Mouse (Mus musculus): Measurements from ENCODE around the gene Mapk3. TPM values are rescaled to one million over a fixed set of nuclear protein-coding genes. Genes with fewer than 3 reads are reported as not detected.

The Mapk3 gene
- total and polyA plus RNA-seq, 3 experiments, result 5.2 to 45.1 TPM; not detected in 1

DNA sequence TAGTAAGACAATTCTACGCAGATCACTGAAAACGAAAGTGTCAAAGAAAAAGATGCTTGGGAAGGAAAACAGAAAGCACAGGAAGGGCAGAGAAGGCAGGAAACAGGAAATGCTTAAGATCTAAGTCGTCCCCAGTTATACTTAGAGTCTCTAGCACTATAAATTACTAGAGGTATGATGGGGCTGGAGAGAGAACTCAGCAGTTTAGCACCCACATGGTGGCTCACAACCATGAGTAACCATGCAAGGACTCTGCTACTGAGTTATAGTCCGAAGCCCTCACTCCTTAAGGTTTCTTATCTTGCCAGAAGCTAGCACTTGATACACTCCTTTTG is 34.8 kb downstream of the Mapk3 start:
- Histone ChIP-seq H3K4me3 (ENCODE audit: control insufficient read depth in 1 of 2, insufficient read depth in 1 of 2, low read depth in 2 of 2, low read length in 2 of 2) (no peak overlapping the region), H3K27ac (ENCODE audit: control insufficient read depth, low read depth, low read length) (peak overlapping the region; percentile 15; the same call in 1 of the 2 replicates), H3K9me3 (replicated peaks; ENCODE audit: insufficient read depth, low read length) (no peaks in the 10 kb centered on the region), H3K79me2 (ENCODE audit: control insufficient read depth, insufficient read depth, low read length, poor library complexity) (peaks cover 47% of the 10 kb centered on the region), H3K27me3 (ENCODE audit: control insufficient read depth in 1 of 2, insufficient read depth in 2 of 2, low read length in 2 of 2) (no peaks in the 10 kb centered on the region), H3K36me3 (ENCODE audit: control insufficient read depth in 1 of 2, insufficient read depth in 2 of 2, low read length in 2 of 2) (peaks cover 13 to 26% of the 10 kb centered on the region in 2 experiments), H3K9ac (ENCODE audit: control insufficient read depth, low read depth, low read length, poor library complexity, severe bottlenecking) (no peak overlapping the region), H3K4me1 (ENCODE audit: control insufficient read depth in 1 of 2, insufficient read depth in 2 of 2, low read length in 2 of 2) (peaks cover 0 to 19% of the 10 kb centered on the region in 2 experiments; a peak in 3 of 4 replicates)
- TF ChIP-seq ETS1 (IDR thresholded peaks at IDR 0.05; ENCODE audit: low read depth, low read length) (0 out of 2 replicates have a peak, but pooled peaks have one; percentile 10), MYC (IDR thresholded peaks at IDR 0.05; ENCODE audit: low read depth, low read length) (0 out of 2 replicates have a peak, but pooled peaks have one; percentile 34), POLR2AphosphoS5 (IDR thresholded peaks at IDR 0.05; ENCODE audit: borderline replicate concordance, low read depth, low read length) (no peak), POLR2A (IDR thresholded peaks at IDR 0.05; ENCODE audit: control insufficient read depth in 1 of 2, insufficient read depth in 1 of 2, low read depth in 1 of 2, low read length in 2 of 2, poor library complexity in 1 of 2) (peak in 1 of 2 experiments; percentile 57; a peak in 2 of 4 replicates), MAX (IDR thresholded peaks at IDR 0.05; ENCODE audit: low read length) (0 out of 2 replicates have a peak, but pooled peaks have one; percentile 14), MYB (IDR thresholded peaks at IDR 0.05; ENCODE audit: low read depth, low read length) (0 out of 2 replicates have a peak, but pooled peaks have one; percentile 31), CTCF (IDR thresholded peaks at IDR 0.05 in 2 of 3, conservative IDR thresholded peaks at IDR 0.05 in 1 of 3; ENCODE audit: control insufficient read depth in 1 of 3, insufficient read depth in 1 of 3, low read depth in 2 of 3, low read length in 3 of 3, poor library complexity in 1 of 3, severe bottlenecking in 1 of 3) (no peak), POLR2AphosphoS2 (IDR thresholded peaks at IDR 0.05; ENCODE audit: low read length) (peak; percentile 73)
- no peak for DNase-seq (ENCODE audit: low read depth, low spot score)

DNA sequence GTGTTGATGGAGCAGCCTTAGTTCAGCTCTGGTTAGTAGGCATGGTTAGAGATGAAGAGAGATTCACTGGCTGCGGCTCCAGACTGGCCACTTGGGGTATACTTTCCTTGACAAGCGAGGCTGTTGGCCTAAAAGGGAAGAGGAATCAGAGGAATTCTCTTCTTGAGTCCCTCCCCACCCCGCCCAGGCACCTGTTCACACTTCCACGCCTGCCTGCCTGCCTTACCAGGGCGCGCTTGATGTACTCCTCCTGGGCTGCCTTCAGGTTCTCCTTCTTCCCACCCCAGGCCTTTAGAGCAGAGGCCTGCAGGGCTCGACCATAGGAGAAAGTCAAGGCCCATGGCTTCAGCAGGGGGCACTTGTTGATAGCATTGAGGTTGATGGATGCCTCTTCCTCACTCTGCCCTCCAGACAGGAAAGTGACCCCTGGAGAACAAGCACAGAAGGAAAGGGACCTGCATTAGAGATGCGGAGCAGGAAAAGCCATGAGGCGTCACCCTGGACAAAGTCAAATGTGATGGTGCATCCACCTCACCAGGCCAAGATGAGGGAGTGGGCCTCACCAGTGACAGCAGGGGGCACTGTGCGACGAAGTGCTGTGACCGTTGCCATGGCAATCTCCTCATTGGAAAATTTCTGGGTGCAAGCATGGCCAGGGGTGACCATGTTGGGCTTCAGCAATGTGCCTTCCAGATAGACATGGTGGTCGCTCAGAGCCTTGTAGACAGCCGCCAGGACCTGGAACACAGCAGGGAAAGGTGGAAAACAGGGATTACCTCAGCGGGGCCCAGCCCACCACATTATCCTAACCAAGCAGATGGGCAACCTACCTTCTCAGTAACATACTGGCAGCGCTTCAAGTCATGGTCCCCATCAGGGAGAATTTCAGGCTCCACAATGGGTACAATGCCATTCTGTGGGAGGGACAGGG is 36.3 kb downstream of the Mapk3 start:
- Histone ChIP-seq H3K4me1 (ENCODE audit: control insufficient read depth in 1 of 2, insufficient read depth in 2 of 2, low read length in 2 of 2) (peaks cover 0 to 26% of the 10 kb centered on the region in 2 experiments; a peak in 3 of 4 replicates), H3K27ac (ENCODE audit: control insufficient read depth, low read depth, low read length) (no peak overlapping the region), H3K9ac (ENCODE audit: control insufficient read depth, low read depth, low read length, poor library complexity, severe bottlenecking) (no peak overlapping the region), H3K36me3 (ENCODE audit: control insufficient read depth in 1 of 2, insufficient read depth in 2 of 2, low read length in 2 of 2) (peaks cover 13 to 29% of the 10 kb centered on the region in 2 experiments), H3K4me3 (ENCODE audit: control insufficient read depth in 1 of 2, insufficient read depth in 1 of 2, low read depth in 2 of 2, low read length in 2 of 2) (no peak overlapping the region; a peak in 1 of 4 replicates), H3K9me3 (replicated peaks; ENCODE audit: insufficient read depth, low read length) (no peaks in the 10 kb centered on the region), H3K27me3 (ENCODE audit: control insufficient read depth in 1 of 2, insufficient read depth in 2 of 2, low read length in 2 of 2) (no peaks in the 10 kb centered on the region), H3K79me2 (ENCODE audit: control insufficient read depth, insufficient read depth, low read length, poor library complexity) (peaks cover 48% of the 10 kb centered on the region)
- TF ChIP-seq UBTF (IDR thresholded peaks at IDR 0.05; ENCODE audit: borderline replicate concordance, insufficient read depth, low read depth, low read length) (no peak), CTCF (IDR thresholded peaks at IDR 0.05 in 2 of 3, conservative IDR thresholded peaks at IDR 0.05 in 1 of 3; ENCODE audit: control insufficient read depth in 1 of 3, insufficient read depth in 1 of 3, low read depth in 2 of 3, low read length in 3 of 3, poor library complexity in 1 of 3, severe bottlenecking in 1 of 3) (peak; percentile 9 to 49 (median 24); a peak in 4 of 6 replicates), SIN3A (IDR thresholded peaks at IDR 0.05; ENCODE audit: low read length) (peak; percentile 35; the same call in 1 of the 2 replicates), CHD1 (IDR thresholded peaks at IDR 0.05; ENCODE audit: low read depth, low read length) (0 out of 2 replicates have a peak, but pooled peaks have one; percentile 1)
- no peak for DNase-seq (ENCODE audit: low read depth, low spot score)

Measured in MEL (cell line).